Mouse (Mus musculus) myocyte (in vitro differentiated cells): ENCODE data around the gene Olfr761.

Experiments used
- CEBPB ChIP-seq: IDR thresholded peaks from 2 replicates; pipeline ENCODE4 v1.6.1; 2011; ENCODE audit warnings: mild to moderate bottlenecking, moderate library complexity; ENCODE audit not compliant: poor library complexity, insufficient read depth, severe bottlenecking
- E2F4 ChIP-seq: IDR thresholded peaks from one replicate; pipeline ENCODE4 v1.6.1; 2011; ENCODE audit warnings: mild to moderate bottlenecking, control low read depth, moderate library complexity; ENCODE audit not compliant: insufficient read depth
- MYOD1 ChIP-seq, 3 experiments: IDR thresholded peaks; one replicate each; pipeline ENCODE4 v1.6.1; 2011; ENCODE audit warnings: control low read depth in 2 of 3, low read depth in 2 of 3, mild to moderate bottlenecking in 2 of 3, moderate library complexity in 1 of 3; ENCODE audit not compliant: insufficient read length in 2 of 3, control insufficient read depth in 1 of 3
- MYOG ChIP-seq, 3 experiments: IDR thresholded peaks; one replicate each; pipeline ENCODE4 v1.6.1; 2011; ENCODE audit warnings: control low read depth in 2 of 3, low read depth in 2 of 3, mild to moderate bottlenecking in 2 of 3; ENCODE audit not compliant: insufficient read length in 2 of 3, control insufficient read depth in 1 of 3, insufficient read depth in 1 of 3
- POLR2A ChIP-seq: IDR thresholded peaks from one replicate; pipeline ENCODE4 v1.6.1; 2011; ENCODE audit warnings: low read depth, mild to moderate bottlenecking, control low read depth, moderate library complexity; ENCODE audit not compliant: insufficient read length
- POLR2AphosphoS2 ChIP-seq: IDR thresholded peaks from one replicate; pipeline ENCODE4 v1.6.1; 2011; ENCODE audit warnings: low read depth, control low read depth; ENCODE audit not compliant: insufficient read length
- REST ChIP-seq: IDR thresholded peaks from one replicate; pipeline ENCODE4 v1.6.1; 2011; ENCODE audit warnings: mild to moderate bottlenecking, control low read depth, moderate library complexity; ENCODE audit not compliant: insufficient read depth, insufficient read length
- SRF ChIP-seq: IDR thresholded peaks from one replicate; pipeline ENCODE4 v1.6.1; 2011; ENCODE audit warnings: low read depth; ENCODE audit not compliant: control insufficient read depth, insufficient read length
- TCF12 ChIP-seq: IDR thresholded peaks from one replicate; pipeline ENCODE4 v1.6.1; 2011; ENCODE audit warnings: mild to moderate bottlenecking, control low read depth; ENCODE audit not compliant: poor library complexity, insufficient read depth, severe bottlenecking
- TCF3 ChIP-seq: IDR thresholded peaks from one replicate; pipeline ENCODE4 v1.6.1; 2011; ENCODE audit warnings: low read depth, control low read depth; ENCODE audit not compliant: insufficient read length
- USF1 ChIP-seq: IDR thresholded peaks from one replicate; pipeline ENCODE4 v1.6.1; 2011; ENCODE audit warnings: low read depth, mild to moderate bottlenecking, control low read depth, moderate library complexity

GRCm38 (mm10) chr17:37973591-37973990 lies 20.7 kb upstream of the Olfr761 start:
- TF ChIP-seq POLR2A (no peak), TCF12 (no peak), POLR2AphosphoS2 (no peak), CEBPB (no peak), MYOG (IDR thresholded peaks at IDR 0.05; ENCODE audit: control insufficient read depth in 1 of 3, insufficient read depth in 1 of 3, insufficient read length in 2 of 3, low read depth in 2 of 3) (no peak), USF1 (no peak), SRF (no peak), REST (no peak), MYOD1 (IDR thresholded peaks at IDR 0.05; ENCODE audit: control insufficient read depth in 1 of 3, insufficient read length in 2 of 3, low read depth in 2 of 3) (no peak), E2F4 (no peak), TCF3 (no peak)
